Mouse (Mus musculus) intestine, embryonic 15.5 days (tissue): ENCODE data around the gene 2310034C09Rik. TPM values are rescaled to one million over a fixed set of nuclear protein-coding genes. Genes with fewer than 3 reads are reported as not detected.
"Not testable (repeated sequence)": the region's sequence is repeated elsewhere in the genome, so short reads cannot be mapped to it uniquely, and the experiment has no call there.

ENCODE experiments used
- ATAC-seq: fragments of 200-750 bp; cut with Nextera tagmentation; 2 replicates; pipeline ENCODE4 v1.8.0; 2017; ENCODE audit warnings: moderate TSS enrichment, moderate library complexity
- H3K27ac ChIP-seq: fragments of 300-500 bp; sonication (generic); 2 replicates; pipeline ENCODE4 v1.5.1; 2015; ENCODE audit warnings: mild to moderate bottlenecking, inconsistent platforms
- H3K27me3 ChIP-seq: fragments of 300-500 bp; sonication (generic); replicated peaks from 2 replicates; pipeline ENCODE4 v1.6.1; 2015; ENCODE audit warnings: inconsistent platforms
- H3K36me3 ChIP-seq: fragments of 300-500 bp; sonication (generic); 2 replicates; pipeline ENCODE4 v1.6.1; 2015; ENCODE audit warnings: inconsistent platforms
- H3K4me1 ChIP-seq: fragments of 300-500 bp; sonication (generic); replicated peaks from 2 replicates; pipeline ENCODE4 v1.6.1; 2015; ENCODE audit warnings: inconsistent platforms
- H3K4me2 ChIP-seq: fragments of 300-500 bp; sonication (generic); replicated peaks from 2 replicates; pipeline ENCODE4 v1.6.1; 2015; ENCODE audit warnings: mild to moderate bottlenecking, inconsistent platforms
- H3K4me3 ChIP-seq: fragments of 300-500 bp; sonication (generic); replicated peaks from 2 replicates; pipeline ENCODE4 v1.5.1; 2015; ENCODE audit warnings: inconsistent platforms
- H3K9ac ChIP-seq: fragments of 300-500 bp; sonication (generic); 2 replicates; pipeline ENCODE4 v1.6.1; 2015; ENCODE audit warnings: inconsistent platforms
- H3K9me3 ChIP-seq: fragments of 300-500 bp; sonication (generic); 2 replicates; pipeline ENCODE4 v1.6.1; 2016; ENCODE audit warnings: inconsistent platforms
- WGBS: fragments of 180-500 bp; shearing (Covaris S2); methylation state at CpG from one replicate; pipeline ENCODE4 v1.1.7; 2015; 5-methylcytosine and 5-hydroxymethylcytosine counted together
- polyA plus RNA-seq: library from polyadenylated mRNA; unstranded; fragments of >200 nt; fragmentation: Nextera tagmentation; extraction: Ambion mirVana; gene quantifications from 2 replicates; pipeline ENCODE4 v1.2.1, GENCODE M21; 2015

The 2310034C09Rik gene
- not detected in 2 replicates for polyA plus RNA-seq

- not testable (repeated sequence) for H3K36me3 ChIP-seq, H3K4me2 ChIP-seq, H3K27ac ChIP-seq, H3K4me1 ChIP-seq, ATAC-seq, H3K4me3 ChIP-seq, H3K9ac ChIP-seq, H3K27me3 ChIP-seq, H3K9me3 ChIP-seq
- WGBS = 87% methylated on average over 3 of the region's 3 CpGs
Measured at GRCm38 (mm10) chr16:88758547-88758946, at the start of gene 2310034C09Rik. TSS of gene 2310034C09Rik (plus strand) at chr16:88758847.

- Histone ChIP-seq H3K9ac (no peak overlapping the region), H3K4me2 (no peak overlapping the region), H3K4me1 (no peaks in the 10 kb centered on the region), H3K27ac (no peak overlapping the region), H3K36me3 (no peaks in the 10 kb centered on the region), H3K4me3 (no peak overlapping the region), H3K9me3 (no peaks in the 10 kb centered on the region), H3K27me3 (no peaks in the 10 kb centered on the region)
- 43% methylated on average over 4 of the region's 4 CpGs for WGBS
- peak; percentile 92 for ATAC-seq
Measured at GRCm38 (mm10) chr16:88710757-88711156, 47.9 kb upstream of the 2310034C09Rik start.

- H3K4me2 ChIP-seq = no peak overlapping the region
- H3K27ac ChIP-seq = no peak overlapping the region
- H3K4me3 ChIP-seq = no peak overlapping the region
- 79% methylated on average over 6 of the region's 6 CpGs for WGBS
- H3K9ac ChIP-seq = no peak overlapping the region
- no peaks in the 10 kb centered on the region for H3K27me3 ChIP-seq
- H3K36me3 ChIP-seq = no peaks in the 10 kb centered on the region
- H3K4me1 ChIP-seq = no peaks in the 10 kb centered on the region
- peak; percentile 61 for ATAC-seq
- no peaks in the 10 kb centered on the region for H3K9me3 ChIP-seq
Measured at GRCm38 (mm10) chr16:88711245-88711644, 47.4 kb upstream of the 2310034C09Rik start.

GRCm38 (mm10) chr16:88716549-88716948 is 42.1 kb upstream of the 2310034C09Rik start:
- Histone ChIP-seq H3K27ac (no peak overlapping the region), H3K4me2 (no peak overlapping the region), H3K36me3 (no peaks in the 10 kb centered on the region), H3K9me3 (no peaks in the 10 kb centered on the region), H3K27me3 (no peaks in the 10 kb centered on the region), H3K4me1 (no peaks in the 10 kb centered on the region), H3K4me3 (no peak overlapping the region), H3K9ac (no peak overlapping the region)
- ATAC-seq = no peak

GRCm38 (mm10) chr16:88720031-88720430 is 38.6 kb upstream of the 2310034C09Rik start:
- Histone ChIP-seq H3K27me3 (no peaks in the 10 kb centered on the region), H3K9me3 (no peaks in the 10 kb centered on the region), H3K4me2 (no peak overlapping the region), H3K4me3 (no peak overlapping the region), H3K36me3 (no peaks in the 10 kb centered on the region), H3K4me1 (no peaks in the 10 kb centered on the region), H3K9ac (no peak overlapping the region), H3K27ac (no peak overlapping the region)
- 33% methylated on average over 1 of the region's 1 CpGs for WGBS
- no peak for ATAC-seq

GRCm38 (mm10) chr16:88728812-88729275 is 29.8 kb upstream of the 2310034C09Rik start, which contains the start of gene Krtap13-1:
TSS of gene Krtap13-1 (plus strand) at chr16:88728862.
- Histone ChIP-seq H3K36me3 (no peaks in the 10 kb centered on the region), H3K4me3 (no peak within 1 kb of the TSS), H3K27ac (no peak within 1 kb of the TSS), H3K9me3 (no peaks in the 10 kb centered on the region), H3K27me3 (no peaks in the 10 kb centered on the region), H3K4me1 (no peaks in the 10 kb centered on the region), H3K9ac (no peak within 1 kb of the TSS), H3K4me2 (no peak within 1 kb of the TSS)
- 66% methylated on average over 4 of the region's 4 CpGs for WGBS
- no peak for ATAC-seq

- no peaks in the 10 kb centered on the region for H3K4me1 ChIP-seq
- no peak overlapping the region for H3K27ac ChIP-seq
- H3K4me3 ChIP-seq = no peak overlapping the region
- H3K36me3 ChIP-seq = no peaks in the 10 kb centered on the region
- H3K27me3 ChIP-seq = no peaks in the 10 kb centered on the region
- ATAC-seq = no peak
- no peak overlapping the region for H3K9ac ChIP-seq
- WGBS = 46% methylated on average over 2 of the region's 2 CpGs
- H3K9me3 ChIP-seq = no peaks in the 10 kb centered on the region
- no peak overlapping the region for H3K4me2 ChIP-seq
Measured at GRCm38 (mm10) chr16:88735391-88735790, 23.3 kb upstream of the 2310034C09Rik start.

- no peak overlapping the region for H3K4me2 ChIP-seq
- H3K27me3 ChIP-seq = no peaks in the 10 kb centered on the region
- no peak overlapping the region for H3K4me3 ChIP-seq
- no peaks in the 10 kb centered on the region for H3K36me3 ChIP-seq
- no peak overlapping the region for H3K27ac ChIP-seq
- H3K9me3 ChIP-seq = no peaks in the 10 kb centered on the region
- ATAC-seq = no peak
- no peaks in the 10 kb centered on the region for H3K4me1 ChIP-seq
- 81% methylated on average over 4 of the region's 4 CpGs for WGBS
- H3K9ac ChIP-seq = no peak overlapping the region
Measured at GRCm38 (mm10) chr16:88744750-88745340, 13.8 kb upstream of the 2310034C09Rik start.

GRCm38 (mm10) chr16:88747943-88748342 is 10.7 kb upstream of the 2310034C09Rik start:
- no peak overlapping the region for H3K9ac ChIP-seq
- no peaks in the 10 kb centered on the region for H3K27me3 ChIP-seq
- no peaks in the 10 kb centered on the region for H3K4me1 ChIP-seq
- no peak overlapping the region for H3K4me3 ChIP-seq
- 64% methylated on average over 4 of the region's 4 CpGs for WGBS
- no peak overlapping the region for H3K4me2 ChIP-seq
- H3K27ac ChIP-seq = no peak overlapping the region
- H3K36me3 ChIP-seq = no peaks in the 10 kb centered on the region
- ATAC-seq = no peak
- no peaks in the 10 kb centered on the region for H3K9me3 ChIP-seq

GRCm38 (mm10) chr16:88751535-88751934 is 7.1 kb upstream of the 2310034C09Rik start, which contains the start of gene Krtap13:
TSS of gene Krtap13 (minus strand) at chr16:88751635.
- not testable (repeated sequence) for H3K4me3 ChIP-seq

GRCm38 (mm10) chr16:88774106-88774505 is 15.5 kb downstream of the 2310034C09Rik start, which contains the start of gene 2310057N15Rik:
TSS of gene 2310057N15Rik (minus strand) at chr16:88774206.
- Histone ChIP-seq H3K9me3 (no peaks in the 10 kb centered on the region), H3K4me2 (no peak within 1 kb of the TSS)
- ATAC-seq = no peak

More at GRCm38 (mm10) chr16:88751535-88751934, 7.1 kb upstream of the 2310034C09Rik start, which contains the start of gene Krtap13:
- H3K27ac ChIP-seq, H3K4me2 ChIP-seq, H3K36me3 ChIP-seq, H3K4me1 ChIP-seq, H3K27me3 ChIP-seq, H3K9me3 ChIP-seq, H3K9ac ChIP-seq, ATAC-seq: not testable (repeated sequence)
- WGBS = 79% methylated on average over 3 of the region's 3 CpGs

GRCm38 (mm10) chr16:88777596-88777995 is 18.9 kb downstream of the 2310034C09Rik start, which contains the start of gene Gm5965:
TSS of gene Gm5965 (plus strand) at chr16:88777896.
- no peak for ATAC-seq
- H3K9me3 ChIP-seq = no peaks in the 10 kb centered on the region
- 88% methylated on average over 5 of the region's 6 CpGs for WGBS

More at GRCm38 (mm10) chr16:88774106-88774505, 15.5 kb downstream of the 2310034C09Rik start, which contains the start of gene 2310057N15Rik:
- H3K36me3 ChIP-seq = no peaks in the 10 kb centered on the region
- H3K4me3 ChIP-seq = no peak within 1 kb of the TSS
- no peak within 1 kb of the TSS for H3K9ac ChIP-seq
- H3K27me3 ChIP-seq = no peaks in the 10 kb centered on the region
- WGBS = 84% methylated on average over 2 of the region's 2 CpGs
- H3K4me1 ChIP-seq = no peaks in the 10 kb centered on the region
- no peak within 1 kb of the TSS for H3K27ac ChIP-seq

GRCm38 (mm10) chr16:88786786-88787185 is 28.1 kb downstream of the 2310034C09Rik start:
- H3K4me1 ChIP-seq = no peaks in the 10 kb centered on the region
- no peak overlapping the region for H3K4me3 ChIP-seq
- WGBS = 78% methylated on average over 2 of the region's 2 CpGs

More at GRCm38 (mm10) chr16:88777596-88777995, 18.9 kb downstream of the 2310034C09Rik start, which contains the start of gene Gm5965:
- Histone ChIP-seq H3K4me2 (no peak within 1 kb of the TSS), H3K27me3 (no peaks in the 10 kb centered on the region), H3K9ac (no peak within 1 kb of the TSS), H3K4me3 (no peak within 1 kb of the TSS), H3K27ac (no peak within 1 kb of the TSS), H3K4me1 (no peaks in the 10 kb centered on the region), H3K36me3 (no peaks in the 10 kb centered on the region)

More at GRCm38 (mm10) chr16:88786786-88787185, 28.1 kb downstream of the 2310034C09Rik start:
- Histone ChIP-seq H3K4me2 (no peak overlapping the region), H3K9ac (no peak overlapping the region), H3K9me3 (no peaks in the 10 kb centered on the region), H3K27ac (no peak overlapping the region), H3K27me3 (no peaks in the 10 kb centered on the region), H3K36me3 (no peaks in the 10 kb centered on the region)
- ATAC-seq = no peak
